Mouse (Mus musculus) heart, embryonic 11.5 days (tissue): ENCODE data around the gene Gm1979. TPM values are rescaled to one million over a fixed set of nuclear protein-coding genes. Genes with fewer than 3 reads are reported as not detected.
"Not testable (repeated sequence)": the region's sequence is repeated elsewhere in the genome, so short reads cannot be mapped to it uniquely, and the experiment has no call there.

Experiments used
- ATAC-seq: fragments of 200-750 bp; cut with Nextera tagmentation; replicated peaks from 2 replicates; pipeline ENCODE4 v1.8.0; 2017; ENCODE audit warnings: moderate library complexity; ENCODE audit not compliant: insufficient number of reproducible peaks, low FRiP score, low TSS enrichment
- H3K27ac ChIP-seq: fragments of 300-500 bp; sonication (generic); 2 replicates; pipeline ENCODE4 v1.5.1; 2014; ENCODE audit warnings: mild to moderate bottlenecking, low read depth, low read length
- H3K27me3 ChIP-seq: fragments of 300-500 bp; sonication (generic); 2 replicates; pipeline ENCODE4 v1.6.1; 2014; ENCODE audit warnings: mild to moderate bottlenecking, low read length, mixed read lengths; ENCODE audit not compliant: control insufficient read depth, insufficient read depth
- H3K36me3 ChIP-seq: fragments of 300-500 bp; sonication (generic); 2 replicates; pipeline ENCODE4 v1.6.1; 2014; ENCODE audit warnings: mild to moderate bottlenecking, low read length, moderate library complexity, mixed read lengths; ENCODE audit not compliant: control insufficient read depth, insufficient read depth
- H3K4me1 ChIP-seq: fragments of 300-500 bp; sonication (generic); 2 replicates; pipeline ENCODE4 v1.6.1; 2014; ENCODE audit warnings: low read length; ENCODE audit not compliant: control insufficient read depth, insufficient read depth
- H3K4me2 ChIP-seq: fragments of 300-500 bp; sonication (generic); 2 replicates; pipeline ENCODE4 v1.6.1; 2014; ENCODE audit warnings: mild to moderate bottlenecking, moderate library complexity
- H3K4me3 ChIP-seq: fragments of 300-500 bp; sonication (generic); 2 replicates; pipeline ENCODE4 v1.5.1; 2014; ENCODE audit warnings: low read depth, low read length
- H3K9ac ChIP-seq: fragments of 300-500 bp; sonication (generic); 2 replicates; pipeline ENCODE4 v1.6.1; 2014; ENCODE audit warnings: mild to moderate bottlenecking, low read depth, low read length, moderate library complexity
- H3K9me3 ChIP-seq: fragments of 300-500 bp; sonication (generic); replicated peaks from 2 replicates; pipeline ENCODE4 v1.6.1; 2016; ENCODE audit warnings: low read length; ENCODE audit not compliant: control insufficient read depth
- WGBS: fragments of 180-500 bp; shearing (Covaris S2); extraction: QIAGEN DNeasy Blood & Tissue Kit; methylation state at CpG from one replicate; pipeline ENCODE4 v1.1.7; 2014; ENCODE audit not compliant: insufficient replicate concordance; 5-methylcytosine and 5-hydroxymethylcytosine counted together
- polyA plus RNA-seq: library from polyadenylated mRNA; unstranded; fragments of >200 nt; fragmentation: Nextera tagmentation; extraction: Ambion mirVana; gene quantifications from 2 replicates; pipeline ENCODE4 v1.2.1, GENCODE M21; 2014

Gene Gm1979
- 0.31 TPM in 1 of 2 replicates, not detected in the other for polyA plus RNA-seq

GRCm38 (mm10) chr5:26004698-26005097 lies at the start of gene Gm1979:
Gene Gm1979 (minus strand): TSS chr5:26004798.
- not testable (repeated sequence) for H3K27ac ChIP-seq, H3K4me3 ChIP-seq, H3K27me3 ChIP-seq, H3K9me3 ChIP-seq, ATAC-seq, H3K36me3 ChIP-seq, H3K4me2 ChIP-seq, H3K9ac ChIP-seq, H3K4me1 ChIP-seq
- WGBS = 70% methylated on average over 1 of the region's 2 CpGs

- not testable (repeated sequence) for H3K4me2 ChIP-seq, H3K27me3 ChIP-seq, H3K9me3 ChIP-seq, H3K4me3 ChIP-seq, H3K36me3 ChIP-seq, H3K27ac ChIP-seq, H3K4me1 ChIP-seq, H3K9ac ChIP-seq, ATAC-seq
- WGBS = 65% methylated on average over 2 of the region's 2 CpGs
Observed at GRCm38 (mm10) chr5:26039458-26039857, 34.9 kb upstream of the Gm1979 start, which contains the start of gene Speer4a. Gene Speer4a (minus strand): TSS chr5:26039558.

DNA sequence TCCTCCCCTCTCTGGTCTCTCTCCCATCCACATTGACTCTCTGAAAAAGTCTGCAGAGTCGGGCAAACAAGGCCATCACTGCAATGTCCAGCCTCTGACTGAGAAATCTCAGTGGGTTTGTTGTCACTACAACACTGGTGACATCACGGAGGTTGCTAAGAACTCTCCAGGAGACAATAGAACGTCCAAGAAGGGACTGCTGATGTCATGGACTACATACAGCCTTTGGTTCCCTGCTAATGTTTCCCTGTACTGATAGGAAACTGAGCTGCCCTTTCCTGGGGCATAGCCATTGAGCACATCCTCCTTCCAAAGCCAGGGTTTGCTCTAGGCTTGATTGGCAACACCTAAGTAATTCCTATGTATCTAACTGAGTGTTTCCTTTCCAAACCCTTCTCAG lies 18.2 kb upstream of the Gm1979 start, which contains the start of gene Gm5862:
TSS of gene Gm5862 (minus strand) at position 101 of the 400 bp plus-strand sequence.
- H3K27ac ChIP-seq, H3K4me2 ChIP-seq, H3K27me3 ChIP-seq, H3K4me1 ChIP-seq, H3K9me3 ChIP-seq, H3K9ac ChIP-seq, ATAC-seq, H3K4me3 ChIP-seq, H3K36me3 ChIP-seq: not testable (repeated sequence)
- WGBS = no CpG with 5 or more reads among the region's 3 CpGs

GRCm38 (mm10) chr5:26007697-26008096 lies 3.1 kb upstream of the Gm1979 start:
- not testable (repeated sequence) for H3K9me3 ChIP-seq, H3K9ac ChIP-seq, H3K4me1 ChIP-seq, H3K27me3 ChIP-seq, H3K4me2 ChIP-seq, H3K36me3 ChIP-seq, H3K27ac ChIP-seq, H3K4me3 ChIP-seq
- ATAC-seq = 0 out of 2 replicates have a peak, but pooled peaks have one; percentile 10
- 53% methylated on average over 5 of the region's 7 CpGs for WGBS

GRCm38 (mm10) chr5:26006937-26007695 lies 2.5 kb upstream of the Gm1979 start:
- not testable (repeated sequence) for H3K9me3 ChIP-seq, H3K27me3 ChIP-seq, H3K4me1 ChIP-seq, H3K36me3 ChIP-seq, H3K27ac ChIP-seq
- 18% methylated on average over 45 of the region's 45 CpGs for WGBS
- peak overlapping the region; percentile 40; the same call in 1 of the 2 replicates for H3K9ac ChIP-seq
- peak overlapping the region; percentile 76 for H3K4me2 ChIP-seq
- H3K4me3 ChIP-seq = peak overlapping the region; percentile 41
- peak; percentile 80 for ATAC-seq

DNA sequence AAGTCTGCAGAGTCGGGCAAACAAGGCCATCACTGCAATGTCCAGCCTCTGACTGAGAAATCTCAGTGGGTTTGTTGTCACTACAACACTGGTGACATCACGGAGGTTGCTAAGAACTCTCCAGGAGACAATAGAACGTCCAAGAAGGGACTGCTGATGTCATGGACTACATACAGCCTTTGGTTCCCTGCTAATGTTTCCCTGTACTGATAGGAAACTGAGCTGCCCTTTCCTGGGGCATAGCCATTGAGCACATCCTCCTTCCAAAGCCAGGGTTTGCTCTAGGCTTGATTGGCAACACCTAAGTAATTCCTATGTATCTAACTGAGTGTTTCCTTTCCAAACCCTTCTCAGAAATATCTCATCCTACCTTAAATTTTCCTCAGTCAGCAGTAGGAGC lies 16.0 kb downstream of the Gm1979 start, which contains the start of gene Gm21698:
TSS of gene Gm21698 (minus strand) at position 101 of the 400 bp plus-strand sequence.
- H3K4me3 ChIP-seq, ATAC-seq, H3K27ac ChIP-seq, H3K9ac ChIP-seq, H3K9me3 ChIP-seq, H3K4me2 ChIP-seq, H3K27me3 ChIP-seq, H3K4me1 ChIP-seq, H3K36me3 ChIP-seq: not testable (repeated sequence)
- no CpG with 5 or more reads among the region's 3 CpGs for WGBS

DNA sequence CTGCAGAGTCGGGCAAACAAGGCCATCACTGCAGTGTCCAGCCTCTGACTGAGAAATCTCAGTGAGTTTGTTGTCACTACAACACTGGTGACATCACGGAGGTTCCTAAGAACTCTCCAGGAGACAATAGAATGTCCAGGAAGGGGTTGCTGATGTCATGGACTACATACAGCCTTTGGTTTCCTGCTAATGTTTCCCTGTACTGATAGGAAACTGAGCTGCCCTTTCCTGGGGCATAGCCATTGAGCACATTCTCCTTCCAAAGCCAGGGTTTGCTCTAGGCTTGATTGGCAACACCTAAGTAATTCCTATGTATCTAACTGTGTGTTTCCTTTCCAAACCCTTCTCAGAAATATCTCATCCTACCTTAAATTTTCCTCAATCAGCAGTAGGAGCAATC lies 32.0 kb downstream of the Gm1979 start, which contains the start of gene Gm21680:
TSS of gene Gm21680 (minus strand) at position 101 of the 400 bp plus-strand sequence.
- not testable (repeated sequence) for H3K9me3 ChIP-seq, H3K4me3 ChIP-seq, H3K9ac ChIP-seq, H3K36me3 ChIP-seq, H3K27me3 ChIP-seq, H3K4me2 ChIP-seq, ATAC-seq, H3K4me1 ChIP-seq, H3K27ac ChIP-seq
- no CpG with 5 or more reads among the region's 2 CpGs for WGBS

- 33% methylated on average over 15 of the region's 17 CpGs for WGBS
- not testable (repeated sequence) for H3K4me1 ChIP-seq
- H3K4me3 ChIP-seq = peak overlapping the region; percentile 27
Observed at GRCm38 (mm10) chr5:25957050-25957449, 47.5 kb downstream of the Gm1979 start.

DNA sequence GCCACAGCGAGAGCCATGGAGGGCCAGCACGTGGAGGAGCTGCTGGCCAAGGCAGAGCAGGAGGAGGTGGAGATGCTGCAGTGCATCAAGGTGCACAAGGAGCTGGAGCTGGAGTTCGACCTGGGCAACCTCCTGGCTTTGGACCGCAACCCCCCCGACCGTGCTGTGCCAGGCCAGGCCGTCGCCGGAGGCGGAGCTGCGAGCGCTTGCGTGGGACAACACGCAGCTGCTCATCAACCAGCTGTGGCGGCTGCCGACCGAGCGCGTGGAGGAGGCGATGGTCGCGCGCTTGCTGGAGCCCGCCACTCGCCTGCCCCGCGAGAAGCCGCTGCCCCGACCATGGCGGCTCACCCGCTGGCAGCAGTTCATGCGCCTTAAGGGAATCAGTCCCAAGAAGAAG lies 48.0 kb downstream of the Gm1979 start:
- H3K4me1 ChIP-seq, ATAC-seq, H3K27ac ChIP-seq, H3K9ac ChIP-seq, H3K9me3 ChIP-seq, H3K27me3 ChIP-seq, H3K36me3 ChIP-seq: not testable (repeated sequence)
- H3K4me2 ChIP-seq = peak overlapping the region; percentile 56
- H3K4me3 ChIP-seq = peak overlapping the region; percentile 27
- 22% methylated on average over 30 of the region's 32 CpGs for WGBS

More at GRCm38 (mm10) chr5:25957050-25957449, 47.5 kb downstream of the Gm1979 start:
- not testable (repeated sequence) for H3K9ac ChIP-seq, ATAC-seq, H3K27me3 ChIP-seq, H3K27ac ChIP-seq, H3K36me3 ChIP-seq, H3K9me3 ChIP-seq
- H3K4me2 ChIP-seq = peak overlapping the region; percentile 56
